Mouse (Mus musculus): ENCODE data around the gene Cacng7. TPM values are rescaled to one million over a fixed set of nuclear protein-coding genes. Genes with fewer than 3 reads are reported as not detected.

Cacng7 gene
- polyA plus RNA-seq, 1 experiment from 2014 or later = 3.4 TPM

- no peak for ATAC-seq (replicated peaks)
- H3K36me3 ChIP-seq = peaks cover 41% of the 10 kb centered on the region
Observed at GRCm38 (mm10) chr7:3354850-3355249, 22.1 kb downstream of the Cacng7 start.

GRCm38 (mm10) chr7:3360678-3361077 lies 27.9 kb downstream of the Cacng7 start:
- 90% methylated on average over 1 of the region's 1 CpGs for WGBS
- Histone ChIP-seq H3K27ac (replicated peaks) (no peak overlapping the region), H3K9ac (replicated peaks) (no peak overlapping the region), H3K4me3 (no peak overlapping the region), H3K4me1 (no peaks in the 10 kb centered on the region), H3K36me3 (peaks cover 40% of the 10 kb centered on the region), H3K4me2 (replicated peaks) (no peak overlapping the region), H3K27me3 (no peaks in the 10 kb centered on the region), H3K9me3 (no peaks in the 10 kb centered on the region)
- no peak for ATAC-seq (replicated peaks)

More at GRCm38 (mm10) chr7:3354850-3355249, 22.1 kb downstream of the Cacng7 start:
- no peaks in the 10 kb centered on the region for H3K4me1 ChIP-seq
- 87% methylated on average over 6 of the region's 6 CpGs for WGBS
- no peak overlapping the region for H3K4me2 ChIP-seq (replicated peaks)
- no peaks in the 10 kb centered on the region for H3K9me3 ChIP-seq
- no peak overlapping the region for H3K9ac ChIP-seq (replicated peaks)
- no peak overlapping the region for H3K27ac ChIP-seq (replicated peaks)
- no peak overlapping the region for H3K4me3 ChIP-seq
- H3K27me3 ChIP-seq = no peaks in the 10 kb centered on the region

- 0 out of 2 replicates have a peak, but pooled peaks have one; percentile 17 for ATAC-seq (replicated peaks)
- 56% methylated on average over 11 of the region's 11 CpGs for WGBS
- peaks cover 4% of the 10 kb centered on the region for H3K4me1 ChIP-seq
Observed at GRCm38 (mm10) chr7:3365547-3366279, 33.0 kb downstream of the Cacng7 start.

GRCm38 (mm10) chr7:3366705-3367516 lies 34.2 kb downstream of the Cacng7 start:
- no peak overlapping the region for H3K9ac ChIP-seq (replicated peaks)
- no peak overlapping the region for H3K4me3 ChIP-seq
- peaks cover 4% of the 10 kb centered on the region for H3K4me1 ChIP-seq
- 23% methylated on average over 42 of the region's 42 CpGs for WGBS
- H3K4me2 ChIP-seq (replicated peaks) = peak overlapping the region; percentile 22; the same call in 1 of the 2 replicates
- H3K36me3 ChIP-seq = peaks cover 14% of the 10 kb centered on the region; the same call in 1 of the 2 replicates
- no peak for ATAC-seq (replicated peaks)
- H3K27ac ChIP-seq (replicated peaks) = no peak overlapping the region
- H3K9me3 ChIP-seq = no peaks in the 10 kb centered on the region
- H3K27me3 ChIP-seq = no peaks in the 10 kb centered on the region

More at GRCm38 (mm10) chr7:3365547-3366279, 33.0 kb downstream of the Cacng7 start:
- Histone ChIP-seq H3K27ac (replicated peaks) (no peak overlapping the region), H3K4me3 (no peak overlapping the region), H3K36me3 (peaks cover 19% of the 10 kb centered on the region), H3K9me3 (no peaks in the 10 kb centered on the region), H3K27me3 (no peaks in the 10 kb centered on the region), H3K4me2 (replicated peaks) (no peak overlapping the region), H3K9ac (replicated peaks) (no peak overlapping the region)

GRCm38 (mm10) chr7:3367569-3367968 lies 34.8 kb downstream of the Cacng7 start:
- Histone ChIP-seq H3K27ac (replicated peaks) (no peak overlapping the region), H3K36me3 (peaks cover 10% of the 10 kb centered on the region; the same call in 1 of the 2 replicates), H3K4me2 (replicated peaks) (peak overlapping the region; percentile 22), H3K27me3 (no peaks in the 10 kb centered on the region), H3K9me3 (no peaks in the 10 kb centered on the region), H3K4me1 (peaks cover 4% of the 10 kb centered on the region), H3K4me3 (no peak overlapping the region), H3K9ac (replicated peaks) (no peak overlapping the region; the same call in 1 of the 2 replicates)
- WGBS = 11% methylated on average over 11 of the region's 11 CpGs
- ATAC-seq (replicated peaks) = peak; percentile 25; the same call in 1 of the 2 replicates

- no peak overlapping the region for H3K4me3 ChIP-seq
- H3K27me3 ChIP-seq = no peaks in the 10 kb centered on the region
- H3K9me3 ChIP-seq = no peaks in the 10 kb centered on the region
- H3K27ac ChIP-seq (replicated peaks) = no peak overlapping the region
- peaks cover 4% of the 10 kb centered on the region for H3K4me1 ChIP-seq
- H3K36me3 ChIP-seq = peaks cover 10% of the 10 kb centered on the region; the same call in 1 of the 2 replicates
- peak; percentile 37 for ATAC-seq (replicated peaks)
- no peak overlapping the region for H3K9ac ChIP-seq (replicated peaks)
- H3K4me2 ChIP-seq (replicated peaks) = no peak overlapping the region
- 24% methylated on average over 12 of the region's 12 CpGs for WGBS
Observed at GRCm38 (mm10) chr7:3368311-3368710, 35.6 kb downstream of the Cacng7 start.

GRCm38 (mm10) chr7:3369189-3369588 lies 36.4 kb downstream of the Cacng7 start:
- no peak overlapping the region for H3K4me2 ChIP-seq (replicated peaks)
- no peak overlapping the region for H3K9ac ChIP-seq (replicated peaks)
- peaks cover 10% of the 10 kb centered on the region; the same call in 1 of the 2 replicates for H3K36me3 ChIP-seq
- H3K27me3 ChIP-seq = no peaks in the 10 kb centered on the region
- ATAC-seq (replicated peaks) = no peak
- peaks cover 4% of the 10 kb centered on the region for H3K4me1 ChIP-seq
- WGBS = 64% methylated on average over 6 of the region's 6 CpGs
- H3K9me3 ChIP-seq = no peaks in the 10 kb centered on the region
- no peak overlapping the region for H3K27ac ChIP-seq (replicated peaks)
- H3K4me3 ChIP-seq = no peak overlapping the region

GRCm38 (mm10) chr7:3370407-3370806 lies 37.7 kb downstream of the Cacng7 start:
- peaks cover 4% of the 10 kb centered on the region for H3K4me1 ChIP-seq
- no peaks in the 10 kb centered on the region for H3K27me3 ChIP-seq
- peaks cover 3% of the 10 kb centered on the region; the same call in 1 of the 2 replicates for H3K36me3 ChIP-seq
- ATAC-seq (replicated peaks) = no peak
- H3K4me2 ChIP-seq (replicated peaks) = no peak overlapping the region
- no peak overlapping the region for H3K4me3 ChIP-seq
- no peak overlapping the region for H3K27ac ChIP-seq (replicated peaks)
- H3K9me3 ChIP-seq = no peaks in the 10 kb centered on the region
- 56% methylated on average over 4 of the region's 4 CpGs for WGBS
- no peak overlapping the region for H3K9ac ChIP-seq (replicated peaks)

GRCm38 (mm10) chr7:3372376-3372775 lies 39.6 kb downstream of the Cacng7 start:
- Histone ChIP-seq H3K9ac (replicated peaks) (no peak overlapping the region), H3K27ac (replicated peaks) (no peak overlapping the region), H3K4me2 (replicated peaks) (no peak overlapping the region), H3K9me3 (no peaks in the 10 kb centered on the region), H3K4me3 (no peak overlapping the region), H3K36me3 (no peaks in the 10 kb centered on the region), H3K4me1 (peaks cover 4% of the 10 kb centered on the region), H3K27me3 (no peaks in the 10 kb centered on the region)
- WGBS = 83% methylated on average over 2 of the region's 2 CpGs
- ATAC-seq (replicated peaks) = no peak

GRCm38 (mm10) chr7:3373754-3374153 lies 41.0 kb downstream of the Cacng7 start:
- no peak overlapping the region for H3K4me3 ChIP-seq
- WGBS = 68% methylated on average over 8 of the region's 8 CpGs
- no peaks in the 10 kb centered on the region for H3K9me3 ChIP-seq
- H3K27ac ChIP-seq (replicated peaks) = no peak overlapping the region
- H3K9ac ChIP-seq (replicated peaks) = no peak overlapping the region
- H3K36me3 ChIP-seq = no peaks in the 10 kb centered on the region
- H3K27me3 ChIP-seq = no peaks in the 10 kb centered on the region
- H3K4me2 ChIP-seq (replicated peaks) = no peak overlapping the region
- ATAC-seq (replicated peaks) = no peak
- no peaks in the 10 kb centered on the region for H3K4me1 ChIP-seq

- Histone ChIP-seq H3K9me3 (no peaks in the 10 kb centered on the region), H3K27ac (replicated peaks) (no peak overlapping the region), H3K36me3 (no peaks in the 10 kb centered on the region), H3K4me2 (replicated peaks) (no peak overlapping the region), H3K4me1 (no peaks in the 10 kb centered on the region), H3K27me3 (no peaks in the 10 kb centered on the region), H3K9ac (replicated peaks) (no peak overlapping the region), H3K4me3 (no peak overlapping the region)
- ATAC-seq (replicated peaks) = no peak
- 58% methylated on average over 4 of the region's 4 CpGs for WGBS
Observed at GRCm38 (mm10) chr7:3376831-3377230, 44.1 kb downstream of the Cacng7 start.

GRCm38 (mm10) chr7:3382123-3382522 lies 49.4 kb downstream of the Cacng7 start:
- Histone ChIP-seq H3K27ac (replicated peaks) (no peak overlapping the region), H3K4me2 (replicated peaks) (no peak overlapping the region), H3K4me1 (no peaks in the 10 kb centered on the region), H3K9me3 (no peaks in the 10 kb centered on the region), H3K27me3 (no peaks in the 10 kb centered on the region), H3K4me3 (no peak overlapping the region), H3K36me3 (no peaks in the 10 kb centered on the region), H3K9ac (replicated peaks) (no peak overlapping the region)
- 86% methylated on average over 9 of the region's 9 CpGs for WGBS
- ATAC-seq (replicated peaks) = no peak
